Mouse (Mus musculus) heart, embryonic 13.5 days (tissue): ENCODE measurements around the gene Chmp5. TPM values are rescaled to one million over a fixed set of nuclear protein-coding genes. Genes with fewer than 3 reads are reported as not detected.
"Not testable (repeated sequence)": the region's sequence is repeated elsewhere in the genome, so short reads cannot be mapped to it uniquely, and the experiment has no call there.

Source experiments
- ATAC-seq: fragments of 200-750 bp; cut with Nextera tagmentation; 2 replicates; pipeline ENCODE4 v1.8.0; 2017; ENCODE audit warnings: moderate TSS enrichment; ENCODE audit not compliant: insufficient number of reproducible peaks, low FRiP score, low TSS enrichment; ENCODE audit errors: extremely low read depth
- H3K27ac ChIP-seq: fragments of 300-500 bp; sonication (generic); replicated peaks from 2 replicates; pipeline ENCODE4 v1.5.1; 2015; ENCODE audit warnings: moderate library complexity, mild to moderate bottlenecking, inconsistent platforms
- H3K27me3 ChIP-seq: fragments of 300-500 bp; sonication (generic); replicated peaks from 2 replicates; pipeline ENCODE4 v1.6.1; 2015; ENCODE audit warnings: mild to moderate bottlenecking, inconsistent platforms
- H3K36me3 ChIP-seq: fragments of 300-500 bp; sonication (generic); 2 replicates; pipeline ENCODE4 v1.6.1; 2015; ENCODE audit warnings: mild to moderate bottlenecking, inconsistent platforms
- H3K4me1 ChIP-seq: fragments of 300-500 bp; sonication (generic); 2 replicates; pipeline ENCODE4 v1.6.1; 2015; ENCODE audit warnings: inconsistent platforms
- H3K4me2 ChIP-seq: fragments of 300-500 bp; sonication (generic); 2 replicates; pipeline ENCODE4 v1.6.1; 2015; ENCODE audit warnings: inconsistent platforms, mild to moderate bottlenecking, moderate library complexity
- H3K4me3 ChIP-seq: fragments of 300-500 bp; sonication (generic); 2 replicates; pipeline ENCODE4 v1.5.1; 2015; ENCODE audit warnings: moderate library complexity, mild to moderate bottlenecking, inconsistent platforms
- H3K9ac ChIP-seq: fragments of 300-500 bp; sonication (generic); 2 replicates; pipeline ENCODE4 v1.6.1; 2015; ENCODE audit warnings: inconsistent platforms, mild to moderate bottlenecking, moderate library complexity
- H3K9me3 ChIP-seq: fragments of 300-500 bp; sonication (generic); 2 replicates; pipeline ENCODE4 v1.6.1; 2016; ENCODE audit warnings: inconsistent platforms
- WGBS: fragments of 180-500 bp; shearing (Covaris S2); methylation state at CpG from one replicate; pipeline ENCODE4 v1.1.7; 2015; ENCODE audit warnings: mixed read lengths; 5-methylcytosine and 5-hydroxymethylcytosine counted together
- polyA plus RNA-seq: library from polyadenylated mRNA; unstranded; fragments of >200 nt; fragmentation: Nextera tagmentation; extraction: Ambion mirVana; gene quantifications from 2 replicates; pipeline ENCODE4 v1.2.1, GENCODE M21; 2015

The Chmp5 gene
- polyA plus RNA-seq, 1 experiment from 2014 or later = 64.6 TPM

DNA sequence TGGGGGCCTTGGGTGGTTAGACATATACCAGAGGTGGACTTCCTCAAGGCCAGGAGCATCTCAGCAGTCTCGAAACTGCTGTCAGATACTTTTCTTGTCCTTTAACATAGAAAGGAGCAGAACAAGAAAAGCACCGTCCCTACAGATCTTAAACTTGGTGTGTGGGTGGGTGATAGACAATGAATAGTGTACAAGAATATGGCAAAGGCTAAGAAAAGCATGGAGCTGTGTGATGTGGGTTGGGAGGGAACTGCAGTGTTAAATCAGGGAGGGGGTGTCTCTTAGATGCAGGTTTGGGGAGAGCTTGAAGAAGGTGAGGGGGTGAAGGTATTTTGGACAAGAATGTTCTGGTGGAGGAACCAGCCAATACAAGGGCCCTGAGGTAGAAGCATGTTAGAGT, 27.6 kb upstream of the Chmp5 start:
- Histone ChIP-seq H3K4me2 (no peak overlapping the region), H3K4me1 (peaks cover 13% of the 10 kb centered on the region), H3K9me3 (no peaks in the 10 kb centered on the region), H3K36me3 (no peaks in the 10 kb centered on the region), H3K27ac (peak overlapping the region; percentile 61), H3K27me3 (no peaks in the 10 kb centered on the region), H3K9ac (no peak overlapping the region), H3K4me3 (no peak overlapping the region)
- ATAC-seq = no peak
- WGBS = 67% methylated on average over 2 of the region's 2 CpGs

DNA sequence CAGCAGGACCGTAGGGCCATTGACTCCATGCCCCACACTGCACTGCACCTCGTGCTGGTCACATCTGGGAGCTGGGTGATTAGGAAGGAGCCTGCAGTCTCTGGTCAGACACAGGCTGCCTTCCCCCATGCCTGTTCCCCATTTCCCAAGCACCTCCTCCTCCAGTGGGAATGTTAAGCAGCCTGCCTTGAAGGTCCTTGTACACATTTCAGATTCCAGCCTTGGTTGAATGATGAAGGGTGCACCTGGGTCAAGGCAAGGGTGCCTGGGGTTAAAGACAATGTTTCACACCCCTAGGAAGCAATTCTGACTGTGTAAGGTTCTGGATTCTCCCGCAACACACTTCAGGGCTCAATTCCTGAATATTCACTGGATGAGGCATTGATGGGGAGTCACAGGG, 26.9 kb upstream of the Chmp5 start:
- ATAC-seq = no peak
- WGBS = 62% methylated on average over 3 of the region's 3 CpGs
- Histone ChIP-seq H3K4me1 (peaks cover 13% of the 10 kb centered on the region), H3K4me3 (no peak overlapping the region), H3K27ac (no peak overlapping the region), H3K9me3 (no peaks in the 10 kb centered on the region), H3K27me3 (no peaks in the 10 kb centered on the region), H3K36me3 (no peaks in the 10 kb centered on the region), H3K9ac (no peak overlapping the region), H3K4me2 (no peak overlapping the region)

DNA sequence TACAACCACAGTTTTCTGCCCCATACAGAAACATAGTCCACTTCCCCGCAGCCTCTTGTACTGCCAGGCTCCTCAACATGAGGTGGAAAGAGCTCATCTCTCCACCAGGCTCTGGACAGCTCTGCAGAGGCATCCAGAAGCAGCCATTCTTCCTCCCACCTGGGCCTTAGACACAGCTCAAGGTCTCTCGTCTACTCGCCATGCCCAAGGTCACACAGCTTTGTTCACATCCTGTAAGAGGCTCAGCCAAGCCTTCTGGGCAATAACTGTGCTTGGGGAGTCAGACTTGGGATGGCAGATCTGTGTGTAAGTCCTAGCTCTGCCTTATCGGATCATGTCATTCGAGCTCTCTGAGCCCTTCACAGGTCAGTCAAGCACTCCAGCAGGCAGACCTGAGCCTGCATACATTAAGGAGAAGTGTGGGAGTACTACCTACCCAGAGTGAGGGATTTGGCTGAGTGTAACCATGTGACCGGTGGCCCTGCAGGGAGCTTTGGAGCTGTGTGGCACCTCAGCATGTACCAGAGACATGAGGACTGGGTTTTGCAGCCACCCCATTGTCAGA, 25.0 kb upstream of the Chmp5 start:
- H3K4me1 ChIP-seq = peaks cover 13% of the 10 kb centered on the region
- 60% methylated on average over 6 of the region's 6 CpGs for WGBS
- no peaks in the 10 kb centered on the region for H3K9me3 ChIP-seq
- no peaks in the 10 kb centered on the region for H3K36me3 ChIP-seq
- 0 out of 2 replicates have a peak overlapping the region, but pooled peaks have one; percentile 28 for H3K9ac ChIP-seq
- no peak overlapping the region for H3K27ac ChIP-seq
- no peak overlapping the region for H3K4me2 ChIP-seq
- H3K4me3 ChIP-seq = no peak overlapping the region
- no peak for ATAC-seq
- no peaks in the 10 kb centered on the region for H3K27me3 ChIP-seq

DNA sequence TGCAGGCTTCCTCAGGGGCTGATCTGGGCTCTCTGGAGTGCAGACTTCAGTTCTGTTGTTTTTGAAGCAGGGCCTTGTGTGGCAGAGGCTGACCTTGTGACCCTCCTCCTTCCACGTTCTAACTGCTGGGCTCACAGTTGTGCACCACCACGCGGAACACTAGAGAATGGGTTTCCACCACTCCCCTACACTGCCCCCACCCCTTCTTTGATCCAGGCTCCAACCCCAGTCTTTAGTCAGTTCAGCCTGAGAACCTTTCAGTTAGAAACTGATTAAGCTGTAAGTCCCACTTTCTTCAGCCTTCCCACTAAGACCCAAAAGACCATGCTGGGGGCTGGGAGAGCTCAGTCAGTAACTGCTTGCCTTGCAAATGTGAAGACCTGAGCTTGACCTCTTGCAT, 22.6 kb upstream of the Chmp5 start:
- Histone ChIP-seq H3K4me1 (no peaks in the 10 kb centered on the region; the same call in 1 of the 2 replicates), H3K27me3 (no peaks in the 10 kb centered on the region), H3K36me3 (no peaks in the 10 kb centered on the region), H3K4me3 (no peak overlapping the region), H3K27ac (no peak overlapping the region), H3K9me3 (no peaks in the 10 kb centered on the region), H3K9ac (no peak overlapping the region), H3K4me2 (no peak overlapping the region)
- WGBS = 68% methylated on average over 3 of the region's 3 CpGs
- no peak for ATAC-seq

DNA sequence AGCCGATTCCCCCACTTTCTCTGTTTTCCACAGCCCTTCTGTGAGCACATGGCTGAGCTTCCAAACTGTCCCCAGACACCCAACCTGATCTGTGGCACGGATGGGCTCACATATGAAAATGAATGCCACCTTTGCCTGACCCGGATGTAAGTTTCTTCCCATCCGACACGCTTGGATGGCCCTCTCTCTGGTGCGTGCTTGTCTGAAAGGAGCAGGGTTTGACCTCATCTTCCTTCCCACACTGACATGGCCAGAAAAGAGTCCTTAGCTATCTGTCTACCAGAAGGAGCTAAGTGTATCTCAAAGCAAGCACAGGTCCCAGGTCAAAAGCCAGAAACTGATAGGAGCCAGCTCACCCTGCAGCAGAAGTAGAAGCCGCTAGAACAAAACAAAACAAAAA, 19.2 kb upstream of the Chmp5 start:
- Histone ChIP-seq H3K27me3 (no peaks in the 10 kb centered on the region), H3K4me1 (no peaks in the 10 kb centered on the region), H3K9ac (no peak overlapping the region), H3K4me3 (no peak overlapping the region), H3K36me3 (peaks cover 24% of the 10 kb centered on the region), H3K4me2 (no peak overlapping the region), H3K27ac (no peak overlapping the region), H3K9me3 (no peaks in the 10 kb centered on the region)
- 74% methylated on average over 7 of the region's 7 CpGs for WGBS
- no peak for ATAC-seq

DNA sequence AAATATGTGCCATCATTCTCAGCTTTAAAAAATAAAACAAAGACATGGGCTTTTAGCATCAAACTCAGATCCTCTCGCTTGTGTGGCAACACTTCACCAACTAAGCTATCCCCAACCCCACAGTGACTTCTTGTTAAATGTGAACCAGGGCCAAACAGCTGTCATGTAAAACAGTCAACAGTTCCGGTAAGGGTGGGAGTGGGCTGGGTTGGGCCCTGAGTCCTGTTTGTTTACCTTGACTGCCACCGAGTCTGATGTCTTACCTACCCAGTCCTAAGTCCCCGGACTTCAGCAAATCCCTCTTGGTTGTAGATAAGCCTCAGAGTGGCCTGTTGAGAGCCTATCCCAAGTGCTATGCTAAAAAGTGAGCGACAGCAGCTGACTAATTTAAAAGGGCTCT, 14.5 kb upstream of the Chmp5 start:
- Histone ChIP-seq H3K9ac (no peak overlapping the region), H3K27ac (no peak overlapping the region), H3K4me1 (no peaks in the 10 kb centered on the region), H3K4me2 (no peak overlapping the region), H3K27me3 (no peaks in the 10 kb centered on the region), H3K9me3 (no peaks in the 10 kb centered on the region), H3K36me3 (peaks cover 67% of the 10 kb centered on the region), H3K4me3 (no peak overlapping the region)
- ATAC-seq = no peak
- 69% methylated on average over 5 of the region's 5 CpGs for WGBS

DNA sequence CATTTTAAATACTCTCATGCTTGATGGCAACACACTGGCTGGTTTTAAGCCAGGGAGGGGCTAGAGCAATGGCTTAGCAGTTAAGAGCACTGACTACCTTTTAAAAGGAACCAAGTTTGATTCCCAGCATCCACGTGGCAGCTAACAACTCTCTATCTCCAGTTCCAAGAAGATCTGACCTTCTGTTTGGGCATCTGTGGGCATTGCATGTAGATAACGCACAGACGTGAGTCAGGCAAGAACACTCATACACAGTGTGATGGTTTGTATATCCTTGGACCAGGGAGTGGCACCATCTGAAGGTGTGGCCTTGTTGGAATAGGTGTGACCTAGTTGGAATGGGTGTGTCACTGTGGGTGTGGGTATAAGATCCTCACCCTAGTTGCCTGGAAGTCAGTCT, 13.8 kb upstream of the Chmp5 start:
- H3K27me3 ChIP-seq, ATAC-seq, H3K27ac ChIP-seq, H3K4me3 ChIP-seq, H3K9ac ChIP-seq, H3K4me1 ChIP-seq, H3K9me3 ChIP-seq, H3K4me2 ChIP-seq: not testable (repeated sequence)
- peaks cover 74% of the 10 kb centered on the region for H3K36me3 ChIP-seq
- 80% methylated on average over 3 of the region's 3 CpGs for WGBS

DNA sequence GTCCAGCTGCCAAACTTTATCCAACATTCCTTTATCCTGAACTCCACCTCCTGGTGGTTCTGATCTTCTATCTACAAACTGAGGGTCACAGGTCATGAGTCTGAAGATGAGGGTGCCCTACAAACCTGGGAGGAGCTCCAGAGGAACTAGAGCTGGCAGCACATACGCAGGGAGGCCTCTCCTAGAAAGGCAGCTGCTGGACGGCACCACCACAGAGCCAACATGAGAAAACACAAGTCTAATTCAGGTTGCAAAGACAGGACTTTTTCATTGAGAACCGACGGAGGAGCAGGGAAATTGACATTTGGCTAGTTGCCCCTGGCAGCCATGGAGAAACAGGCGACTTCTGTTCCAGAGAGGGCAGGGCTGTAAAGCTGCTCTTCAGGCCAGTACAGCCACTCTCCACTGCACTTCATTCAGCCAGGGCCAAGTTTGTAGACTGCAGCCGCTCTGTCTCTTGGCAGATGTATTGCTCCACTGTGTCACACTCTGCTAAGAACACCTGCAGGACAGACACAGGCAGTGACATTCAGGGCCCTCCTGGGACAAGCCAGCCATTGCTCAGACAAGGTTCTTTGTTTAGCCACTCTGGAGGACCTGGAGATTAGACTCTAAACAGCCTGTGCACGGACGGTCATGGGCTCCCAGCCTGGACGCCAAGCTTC, 11.9 kb upstream of the Chmp5 start:
- Histone ChIP-seq H3K27ac (no peak overlapping the region), H3K27me3 (no peaks in the 10 kb centered on the region), H3K4me1 (no peaks in the 10 kb centered on the region), H3K36me3 (peaks cover 93% of the 10 kb centered on the region), H3K9ac (no peak overlapping the region), H3K4me2 (no peak overlapping the region), H3K4me3 (no peak overlapping the region), H3K9me3 (peaks cover 6% of the 10 kb centered on the region; the same call in 1 of the 2 replicates)
- 87% methylated on average over 9 of the region's 9 CpGs for WGBS
- ATAC-seq = no peak

DNA sequence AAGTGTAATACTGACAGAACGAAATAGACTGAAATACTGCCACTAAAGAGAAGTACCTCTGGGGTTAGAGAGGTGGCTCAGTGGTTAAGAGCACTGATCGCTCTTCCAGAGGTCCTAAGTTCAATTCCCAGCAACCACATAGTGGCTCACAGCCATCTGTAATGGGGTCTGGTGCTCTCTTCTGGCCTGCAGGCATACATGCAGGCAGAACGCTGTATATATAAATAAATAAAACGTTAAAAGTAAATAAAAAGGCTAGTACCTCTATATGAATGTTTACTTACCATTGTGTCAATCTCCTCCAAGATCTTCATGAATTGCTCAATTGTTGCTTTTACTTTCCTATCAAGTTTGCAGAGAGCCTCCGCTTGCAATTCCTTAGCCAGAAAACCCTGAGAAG, 9.4 kb upstream of the Chmp5 start:
- Histone ChIP-seq H3K4me3 (no peak overlapping the region), H3K27me3 (no peaks in the 10 kb centered on the region), H3K27ac (no peak overlapping the region), H3K36me3 (peaks cover 97% of the 10 kb centered on the region), H3K4me2 (no peak overlapping the region), H3K9me3 (peaks cover 6% of the 10 kb centered on the region; the same call in 1 of the 2 replicates), H3K4me1 (no peaks in the 10 kb centered on the region), H3K9ac (no peak overlapping the region)
- WGBS = 92% methylated on average over 5 of the region's 5 CpGs
- ATAC-seq = no peak

DNA sequence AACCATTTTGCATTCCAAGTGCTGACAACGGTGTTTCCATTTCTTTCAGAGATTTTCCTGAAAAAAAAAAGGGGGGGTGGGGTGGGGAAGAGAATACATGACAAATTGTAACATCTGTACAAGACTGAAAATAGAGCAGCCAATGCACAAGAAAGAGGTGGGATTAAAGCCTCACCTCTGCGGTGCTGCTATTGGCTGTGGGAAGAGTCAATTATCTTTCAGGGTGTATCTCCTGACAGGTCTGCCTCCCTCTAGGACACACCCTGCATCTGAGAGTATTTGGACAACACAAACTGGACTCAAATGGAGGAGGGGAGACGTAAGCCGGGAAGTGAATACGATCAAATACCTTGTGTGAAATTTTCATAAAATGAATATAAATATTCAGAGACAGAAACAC, 4.6 kb upstream of the Chmp5 start:
- H3K27ac ChIP-seq = no peak overlapping the region
- no peak for ATAC-seq
- no peak overlapping the region for H3K4me3 ChIP-seq
- peaks cover 6% of the 10 kb centered on the region; the same call in 1 of the 2 replicates for H3K9me3 ChIP-seq
- H3K4me2 ChIP-seq = no peak overlapping the region
- H3K4me1 ChIP-seq = peaks cover 13% of the 10 kb centered on the region
- peaks cover 74% of the 10 kb centered on the region for H3K36me3 ChIP-seq
- H3K27me3 ChIP-seq = no peaks in the 10 kb centered on the region
- no peak overlapping the region for H3K9ac ChIP-seq
- WGBS = 91% methylated on average over 5 of the region's 5 CpGs

DNA sequence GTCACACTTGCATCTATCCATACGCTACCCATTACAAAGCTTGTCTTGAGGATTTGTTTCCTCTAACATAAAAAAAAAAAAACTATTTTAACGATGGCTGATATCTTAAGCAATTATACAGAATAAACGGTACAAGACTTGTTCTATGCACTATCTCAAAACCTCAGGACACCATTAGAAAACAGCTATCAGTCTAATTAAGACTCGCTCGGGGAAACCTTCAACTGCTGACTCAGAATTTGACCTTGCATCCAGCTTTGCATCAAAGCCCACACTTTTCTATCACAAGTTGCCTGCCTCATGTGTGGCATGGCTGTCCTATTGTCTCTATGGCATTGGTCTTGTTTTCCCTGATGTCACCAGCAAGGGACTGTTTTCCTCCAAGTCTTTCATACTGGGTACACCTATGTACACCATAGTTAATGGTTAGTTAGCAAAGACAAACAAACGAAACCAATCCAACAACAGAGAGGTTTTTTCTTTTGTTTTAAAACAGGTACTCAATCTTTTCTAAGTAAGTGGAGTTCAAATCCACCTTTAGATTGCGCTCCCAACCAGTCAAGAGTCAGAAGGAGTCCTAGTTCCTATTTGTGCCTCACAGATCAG, 1.6 kb upstream of the Chmp5 start:
- no peak for ATAC-seq
- H3K27ac ChIP-seq = no peak overlapping the region
- peaks cover 62% of the 10 kb centered on the region for H3K36me3 ChIP-seq
- peak overlapping the region; percentile 82 for H3K4me2 ChIP-seq
- H3K9me3 ChIP-seq = no peaks in the 10 kb centered on the region
- WGBS = 80% methylated on average over 7 of the region's 7 CpGs
- H3K4me3 ChIP-seq = peak overlapping the region; percentile 79
- peaks cover 24% of the 10 kb centered on the region for H3K4me1 ChIP-seq
- peak overlapping the region; percentile 92 for H3K9ac ChIP-seq
- H3K27me3 ChIP-seq = no peaks in the 10 kb centered on the region
